Mouse (Mus musculus): ENCODE measurements around the gene Amz1. TPM values are rescaled to one million over a fixed set of nuclear protein-coding genes. Genes with fewer than 3 reads are reported as not detected.

Amz1 gene
- polyA plus RNA-seq, 1 experiment, result 1.2 TPM

GRCm38 (mm10) chr5:140711040-140711439, 12.9 kb upstream of the Amz1 start:
- Histone ChIP-seq H3K36me3 (ENCODE audit: control insufficient read depth, insufficient read depth) (peaks cover 9% of the 10 kb centered on the region), H3K27me3 (ENCODE audit: control insufficient read depth, insufficient read depth, insufficient read length) (no peaks in the 10 kb centered on the region), H3K79me2 (ENCODE audit: control insufficient read depth, insufficient read depth) (no peaks in the 10 kb centered on the region), H3ac (ENCODE audit: control insufficient read depth, insufficient read length) (no peak overlapping the region), H3K4me3 (no peak overlapping the region), H3K4me2 (ENCODE audit: low read depth) (no peak overlapping the region)
- TF ChIP-seq MAX (IDR thresholded peaks at IDR 0.05; ENCODE audit: low read depth), result no peak
- no peak for TF ChIP-seq MYOG (IDR thresholded peaks at IDR 0.05; ENCODE audit: control insufficient read depth in 1 of 3, insufficient read depth in 1 of 3, insufficient read length in 2 of 3, low read depth in 2 of 3)
- TF ChIP-seq CEBPB (IDR thresholded peaks at IDR 0.05; ENCODE audit: insufficient read depth, poor library complexity, severe bottlenecking), result no peak
- TF ChIP-seq POLR2AphosphoS2 (IDR thresholded peaks at IDR 0.05; ENCODE audit: insufficient read length, low read depth), result no peak
- no peak for TF ChIP-seq SRF (IDR thresholded peaks at IDR 0.05; ENCODE audit: control insufficient read depth, insufficient read length, low read depth)
- TF ChIP-seq TCF12 (IDR thresholded peaks at IDR 0.05; ENCODE audit: insufficient read depth, poor library complexity, severe bottlenecking), result no peak
- no peak for TF ChIP-seq POLR2A (IDR thresholded peaks at IDR 0.05; ENCODE audit: insufficient read length, low read depth)
- TF ChIP-seq REST (IDR thresholded peaks at IDR 0.05; ENCODE audit: insufficient read depth, insufficient read length), result no peak
- no peak for TF ChIP-seq E2F4 (IDR thresholded peaks at IDR 0.05; ENCODE audit: insufficient read depth)
- no peak for TF ChIP-seq TCF3 (IDR thresholded peaks at IDR 0.05; ENCODE audit: insufficient read length, low read depth)
- no peak for TF ChIP-seq MYOD1 (IDR thresholded peaks at IDR 0.05; ENCODE audit: control insufficient read depth in 1 of 3, insufficient read length in 2 of 3, low read depth in 2 of 3)
- no peak for TF ChIP-seq USF1 (IDR thresholded peaks at IDR 0.05; ENCODE audit: low read depth)

- Histone ChIP-seq H3K36me3 (ENCODE audit: control insufficient read depth, insufficient read depth) (no peaks in the 10 kb centered on the region), H3K27me3 (ENCODE audit: control insufficient read depth, insufficient read depth, insufficient read length) (peaks cover 21% of the 10 kb centered on the region), H3K4me3 (no peak overlapping the region), H3ac (ENCODE audit: control insufficient read depth, insufficient read length) (no peak overlapping the region), H3K4me2 (ENCODE audit: low read depth) (no peak overlapping the region), H3K79me2 (ENCODE audit: control insufficient read depth, insufficient read depth) (no peaks in the 10 kb centered on the region)
- no peak for TF ChIP-seq CEBPB (IDR thresholded peaks at IDR 0.05; ENCODE audit: insufficient read depth, poor library complexity, severe bottlenecking)
These were observed 3.2 kb upstream of the Amz1 start for GRCm38 (mm10) chr5:140720773-140721172.

GRCm38 (mm10) chr5:140722121-140722520, 1.8 kb upstream of the Amz1 start:
- H3K79me2 ChIP-seq (ENCODE audit: control insufficient read depth, insufficient read depth), result no peaks in the 10 kb centered on the region
- H3K36me3 ChIP-seq (ENCODE audit: control insufficient read depth, insufficient read depth), result no peaks in the 10 kb centered on the region
- peaks cover 21% of the 10 kb centered on the region for H3K27me3 ChIP-seq (ENCODE audit: control insufficient read depth, insufficient read depth, insufficient read length)
- H3K4me2 ChIP-seq (ENCODE audit: low read depth), result no peak overlapping the region
- H3ac ChIP-seq (ENCODE audit: control insufficient read depth, insufficient read length), result no peak overlapping the region
- no peak for TF ChIP-seq MAX (IDR thresholded peaks at IDR 0.05; ENCODE audit: low read depth)
- TF ChIP-seq REST (IDR thresholded peaks at IDR 0.05; ENCODE audit: insufficient read depth, insufficient read length), result no peak
- TF ChIP-seq E2F4 (IDR thresholded peaks at IDR 0.05; ENCODE audit: insufficient read depth), result no peak
- H3K4me3 ChIP-seq, result no peak overlapping the region

GRCm38 (mm10) chr5:140726062-140726839, 2.3 kb downstream of the Amz1 start:
- no peaks in the 10 kb centered on the region for H3K79me2 ChIP-seq (ENCODE audit: control insufficient read depth, insufficient read depth)
- H3K27me3 ChIP-seq (ENCODE audit: control insufficient read depth, insufficient read depth, insufficient read length), result peaks cover 21% of the 10 kb centered on the region
- no peak overlapping the region for H3K4me3 ChIP-seq
- H3K4me2 ChIP-seq (ENCODE audit: low read depth), result no peak overlapping the region
- TF ChIP-seq MYOG (IDR thresholded peaks at IDR 0.05; ENCODE audit: control insufficient read depth in 1 of 3, insufficient read depth in 1 of 3, insufficient read length in 2 of 3, low read depth in 2 of 3) (no peak), USF1 (IDR thresholded peaks at IDR 0.05; ENCODE audit: low read depth) (no peak), E2F4 (IDR thresholded peaks at IDR 0.05; ENCODE audit: insufficient read depth) (no peak)
- no peak overlapping the region for H3ac ChIP-seq (ENCODE audit: control insufficient read depth, insufficient read length)
- no peaks in the 10 kb centered on the region for H3K36me3 ChIP-seq (ENCODE audit: control insufficient read depth, insufficient read depth)

GRCm38 (mm10) chr5:140726946-140727740, 3.2 kb downstream of the Amz1 start:
- H3K36me3 ChIP-seq (ENCODE audit: control insufficient read depth, insufficient read depth), result no peaks in the 10 kb centered on the region
- H3K4me3 ChIP-seq, result no peak overlapping the region
- no peak overlapping the region for H3K4me2 ChIP-seq (ENCODE audit: low read depth)
- H3K27me3 ChIP-seq (ENCODE audit: control insufficient read depth, insufficient read depth, insufficient read length), result peaks cover 21% of the 10 kb centered on the region
- no peak overlapping the region for H3ac ChIP-seq (ENCODE audit: control insufficient read depth, insufficient read length)
- H3K79me2 ChIP-seq (ENCODE audit: control insufficient read depth, insufficient read depth), result no peaks in the 10 kb centered on the region
- no peak for TF ChIP-seq CEBPB (IDR thresholded peaks at IDR 0.05; ENCODE audit: insufficient read depth, poor library complexity, severe bottlenecking)
- no peak for TF ChIP-seq MAX (IDR thresholded peaks at IDR 0.05; ENCODE audit: low read depth)
- no peak for TF ChIP-seq REST (IDR thresholded peaks at IDR 0.05; ENCODE audit: insufficient read depth, insufficient read length)
- no peak for TF ChIP-seq USF1 (IDR thresholded peaks at IDR 0.05; ENCODE audit: low read depth)
- TF ChIP-seq POLR2AphosphoS2 (IDR thresholded peaks at IDR 0.05; ENCODE audit: insufficient read length, low read depth), result no peak
- TF ChIP-seq TCF3 (IDR thresholded peaks at IDR 0.05; ENCODE audit: insufficient read length, low read depth), result no peak
- TF ChIP-seq SRF (IDR thresholded peaks at IDR 0.05; ENCODE audit: control insufficient read depth, insufficient read length, low read depth), result no peak
- TF ChIP-seq MYOD1 (IDR thresholded peaks at IDR 0.05; ENCODE audit: control insufficient read depth in 1 of 3, insufficient read length in 2 of 3, low read depth in 2 of 3), result no peak
- TF ChIP-seq MYOG (IDR thresholded peaks at IDR 0.05; ENCODE audit: control insufficient read depth in 1 of 3, insufficient read depth in 1 of 3, insufficient read length in 2 of 3, low read depth in 2 of 3), result no peak
- no peak for TF ChIP-seq POLR2A (IDR thresholded peaks at IDR 0.05; ENCODE audit: insufficient read length, low read depth)
- no peak for TF ChIP-seq TCF12 (IDR thresholded peaks at IDR 0.05; ENCODE audit: insufficient read depth, poor library complexity, severe bottlenecking)

Data from myocyte (in vitro differentiated cells).